Mouse (Mus musculus) left cerebral cortex, adult 11 months (tissue): ENCODE results near the gene Bach2.

Experiments used
- DNase-seq: peaks from one replicate; pipeline ENCODE4 v3.0.0; 2022; ENCODE audit warnings: low spot score

The Bach2 gene

DNA sequence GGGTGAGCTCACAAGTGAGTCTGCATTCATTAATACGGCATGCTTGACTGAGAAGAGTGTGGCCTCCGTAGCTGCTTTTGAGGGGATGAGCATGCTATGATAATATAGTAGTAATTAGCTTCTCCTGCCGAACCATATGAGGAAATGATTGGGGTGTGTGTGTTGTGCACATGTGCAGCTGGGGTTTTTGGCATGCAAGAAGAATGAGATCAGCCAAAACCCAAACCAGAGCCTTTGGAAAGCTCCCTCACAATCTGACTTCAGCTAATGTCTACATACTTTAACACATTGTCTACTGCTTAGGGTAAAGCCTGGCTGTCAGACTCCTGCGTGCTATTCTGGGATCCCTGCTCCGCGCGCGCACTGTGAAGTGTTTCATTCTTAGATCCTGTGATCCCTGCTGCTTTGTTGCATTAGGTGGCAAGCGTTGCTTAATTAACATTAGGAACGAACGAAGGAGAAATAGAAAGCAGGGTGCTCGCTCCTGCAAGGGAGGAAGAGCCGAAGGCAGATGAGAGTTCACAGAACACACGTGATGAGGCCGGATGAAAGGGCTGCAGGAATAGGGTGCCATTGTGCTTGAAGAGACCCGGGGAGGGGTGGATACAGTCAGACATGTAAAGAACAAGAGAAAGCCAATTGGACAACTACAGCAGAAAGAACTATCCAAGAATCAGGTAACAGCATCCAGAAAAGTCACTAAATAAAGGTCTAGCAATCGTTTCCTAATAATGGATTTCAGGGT, 248.2 kb downstream of the Bach2 start:
- no peak for DNase-seq

DNA sequence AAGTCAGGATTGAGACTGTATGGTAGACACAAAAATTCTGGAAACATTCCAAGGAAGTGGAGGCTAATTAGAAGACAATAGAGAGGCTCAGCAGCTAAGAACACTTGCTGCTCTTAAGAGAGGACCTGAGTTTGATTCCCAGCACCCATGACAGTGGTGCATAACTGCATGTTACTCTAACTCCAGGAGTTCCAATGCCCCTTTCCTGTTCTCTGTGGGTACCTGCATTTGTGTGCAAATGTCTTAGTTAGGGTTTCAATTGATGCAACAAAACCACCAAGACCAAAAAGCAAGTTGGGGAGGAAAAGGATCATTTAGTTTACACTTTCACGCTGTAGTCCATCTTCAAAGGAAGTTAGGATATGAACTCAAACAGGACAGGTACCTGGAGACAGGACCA, 250.6 kb downstream of the Bach2 start:
- DNase-seq = no peak

DNA sequence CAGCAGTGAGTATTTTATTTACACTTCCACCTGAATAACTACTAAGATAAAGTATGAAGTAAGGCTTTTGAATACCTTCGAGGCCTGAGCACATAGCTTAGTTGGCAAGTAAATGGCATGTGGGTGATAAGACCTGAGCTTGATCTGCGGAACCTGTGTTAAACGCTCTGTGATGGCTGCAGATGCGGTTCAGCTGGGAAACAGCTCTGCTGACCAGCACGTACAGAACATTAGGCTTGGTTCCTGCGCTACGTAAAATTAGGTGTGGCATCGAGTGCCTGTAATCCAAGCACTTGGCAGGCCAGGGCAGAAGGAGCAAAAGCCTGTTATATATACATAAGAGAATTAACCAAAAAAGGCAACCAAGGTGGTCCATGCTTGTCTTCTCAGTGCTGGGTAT, 252.6 kb downstream of the Bach2 start:
- DNase-seq = no peak

DNA sequence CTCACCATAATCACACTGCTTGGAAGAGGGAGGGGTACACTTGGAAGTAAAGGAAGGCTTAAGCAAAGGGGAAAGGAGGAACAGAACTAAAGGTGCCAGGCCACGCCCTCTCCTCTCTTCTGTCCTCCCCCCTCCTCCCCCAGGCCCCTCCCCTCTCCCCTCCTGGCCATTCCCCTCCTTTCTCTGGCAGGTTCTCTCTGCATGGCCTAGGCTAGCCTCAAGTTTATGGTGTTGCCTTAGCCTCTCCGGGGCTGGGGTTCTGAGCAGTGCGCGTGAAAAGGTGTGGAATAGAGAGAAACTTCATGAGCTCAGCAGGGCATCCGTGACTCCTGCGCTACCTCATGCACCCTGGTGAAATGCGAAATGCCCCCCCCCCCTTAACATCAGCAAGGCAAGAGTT, 254.2 kb downstream of the Bach2 start:
- no peak for DNase-seq

DNA sequence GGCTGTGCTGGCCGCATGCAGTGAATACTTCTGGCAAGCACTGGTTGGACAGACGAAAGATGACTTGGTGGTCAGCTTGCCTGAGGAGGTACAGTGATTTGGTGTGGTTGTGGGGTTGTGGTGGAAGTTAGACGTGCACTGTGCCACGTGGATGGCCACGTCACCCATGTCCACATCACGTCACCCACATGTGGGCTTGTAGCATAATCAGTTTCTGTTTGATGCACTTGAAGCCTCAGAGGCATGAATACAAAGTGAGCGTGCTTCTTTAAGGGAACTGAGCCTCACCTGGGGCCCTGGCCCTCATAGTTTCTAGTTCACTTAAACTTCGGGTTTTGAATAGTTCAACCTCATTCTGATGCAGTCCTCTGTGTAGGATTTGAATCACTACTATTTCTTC, 263.2 kb downstream of the Bach2 start:
- DNase-seq = no peak

DNA sequence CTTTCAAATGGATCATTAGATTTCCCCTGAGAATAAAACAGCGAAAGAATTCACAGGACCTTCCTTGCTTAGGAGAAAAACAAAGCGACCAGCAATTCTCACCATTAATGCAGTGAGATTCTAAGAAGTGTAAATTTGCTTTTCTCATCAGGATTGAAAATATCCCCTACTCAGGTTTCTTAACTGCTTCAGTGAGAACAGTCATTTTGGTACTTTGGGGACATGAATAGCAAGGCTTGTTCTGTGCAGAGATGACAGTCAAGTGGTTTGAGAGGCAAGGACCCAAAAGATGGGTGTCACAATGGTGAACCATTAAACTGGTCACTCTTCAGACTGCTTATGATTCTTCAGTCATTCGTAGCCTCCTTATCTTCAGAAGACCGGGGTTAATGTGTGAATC, 263.6 kb downstream of the Bach2 start:
- no peak for DNase-seq

DNA sequence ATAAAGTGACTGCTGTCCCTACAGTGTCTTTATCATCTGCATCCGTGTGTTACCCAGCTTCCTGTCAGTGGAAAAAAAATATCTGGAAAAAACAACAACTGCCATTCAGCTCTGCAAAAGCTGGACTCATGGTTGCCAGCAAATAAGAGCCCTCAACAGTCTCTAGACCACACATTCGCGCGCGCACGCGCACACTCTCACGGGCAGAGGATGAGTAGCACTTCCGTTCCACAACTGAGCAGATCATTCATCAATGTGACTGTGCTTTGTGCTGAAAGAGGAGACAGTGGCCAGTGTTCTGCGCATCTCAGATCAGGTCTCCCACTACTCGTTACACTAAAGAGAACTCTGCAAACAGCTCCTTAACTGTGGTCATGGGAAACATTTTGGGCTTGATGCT, 265.6 kb downstream of the Bach2 start:
- no peak for DNase-seq

DNA sequence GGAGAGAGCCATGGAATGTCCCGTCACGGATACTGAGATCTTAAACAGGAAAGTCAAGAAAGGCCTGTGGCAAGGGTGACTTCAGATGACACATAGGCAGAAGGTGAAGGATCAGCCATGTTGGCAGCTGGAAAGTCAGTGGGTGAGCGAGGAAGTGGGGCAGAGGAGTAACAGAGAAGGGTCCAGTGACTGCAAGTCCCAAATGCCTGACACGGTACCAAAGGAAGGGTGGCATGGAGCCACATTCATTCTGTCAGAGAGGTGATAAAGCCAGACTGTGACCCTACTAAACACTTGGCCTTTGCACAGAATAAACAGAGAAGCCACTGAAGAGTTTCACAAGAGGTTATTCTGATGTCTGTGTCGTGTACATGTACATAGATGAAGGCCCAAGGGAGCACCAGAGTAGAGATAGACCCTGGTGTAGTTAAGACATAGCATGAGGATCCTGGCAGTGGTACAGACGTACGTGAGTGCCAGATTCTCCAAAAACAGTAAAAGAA, 267.8 kb downstream of the Bach2 start:
- DNase-seq = no peak

DNA sequence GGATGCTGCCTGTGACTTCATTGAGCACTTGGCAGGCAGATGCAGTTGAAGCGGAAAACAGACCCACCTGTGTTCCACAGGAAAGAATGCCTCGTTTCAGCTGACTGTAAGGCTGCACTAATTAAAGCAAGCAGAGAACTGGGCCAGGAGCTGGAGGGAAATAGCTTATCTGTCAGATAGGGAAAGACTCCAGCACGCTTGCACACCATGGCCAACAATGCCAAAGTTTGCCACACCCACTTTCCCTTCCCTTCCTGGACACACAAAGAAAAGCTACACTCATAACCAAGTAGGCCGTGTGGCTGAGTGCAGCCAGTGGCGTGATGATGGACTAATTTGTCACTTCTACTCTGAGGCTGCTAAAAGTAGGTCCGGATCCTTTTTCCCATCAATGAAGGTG, 268.4 kb downstream of the Bach2 start:
- no peak for DNase-seq

DNA sequence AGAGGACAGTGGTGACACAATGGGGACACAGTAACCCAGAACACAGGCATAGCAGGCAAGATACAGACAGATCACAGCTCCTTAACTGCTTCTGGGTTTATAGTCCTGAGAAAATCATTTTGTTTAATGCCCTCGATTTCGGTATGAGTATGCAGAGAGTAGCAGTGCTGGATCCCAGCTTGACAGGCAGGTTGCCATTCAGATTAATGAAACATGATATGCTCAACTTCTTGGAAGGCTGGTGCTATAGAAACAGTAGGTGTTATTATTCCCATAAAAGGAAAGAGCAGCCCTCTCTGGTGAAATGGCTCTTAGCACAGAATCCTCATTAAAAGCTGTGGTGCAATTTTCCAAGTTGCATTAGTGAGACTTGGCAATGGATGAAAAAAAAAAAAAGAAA, 270.0 kb downstream of the Bach2 start:
- no peak for DNase-seq

DNA sequence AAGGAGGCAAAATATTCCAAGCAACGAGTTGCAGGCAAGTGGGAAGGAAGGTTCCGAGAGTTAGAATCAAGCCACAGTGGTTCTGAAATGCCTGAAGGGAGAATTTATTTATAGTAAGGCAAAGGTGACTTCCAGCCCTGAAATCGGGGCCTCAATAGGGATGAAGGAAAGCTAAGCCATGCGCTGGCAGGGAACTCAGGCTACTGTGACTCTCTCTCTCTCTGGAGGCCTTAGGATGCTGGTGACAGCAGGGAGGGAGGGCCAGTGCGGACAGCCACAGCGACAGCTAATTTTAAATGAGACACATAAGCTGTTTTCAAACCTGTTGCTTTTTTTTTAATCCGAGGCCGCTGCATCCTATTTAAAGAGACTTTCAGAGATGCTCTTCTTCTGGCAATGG, 270.4 kb downstream of the Bach2 start:
- DNase-seq = no peak

DNA sequence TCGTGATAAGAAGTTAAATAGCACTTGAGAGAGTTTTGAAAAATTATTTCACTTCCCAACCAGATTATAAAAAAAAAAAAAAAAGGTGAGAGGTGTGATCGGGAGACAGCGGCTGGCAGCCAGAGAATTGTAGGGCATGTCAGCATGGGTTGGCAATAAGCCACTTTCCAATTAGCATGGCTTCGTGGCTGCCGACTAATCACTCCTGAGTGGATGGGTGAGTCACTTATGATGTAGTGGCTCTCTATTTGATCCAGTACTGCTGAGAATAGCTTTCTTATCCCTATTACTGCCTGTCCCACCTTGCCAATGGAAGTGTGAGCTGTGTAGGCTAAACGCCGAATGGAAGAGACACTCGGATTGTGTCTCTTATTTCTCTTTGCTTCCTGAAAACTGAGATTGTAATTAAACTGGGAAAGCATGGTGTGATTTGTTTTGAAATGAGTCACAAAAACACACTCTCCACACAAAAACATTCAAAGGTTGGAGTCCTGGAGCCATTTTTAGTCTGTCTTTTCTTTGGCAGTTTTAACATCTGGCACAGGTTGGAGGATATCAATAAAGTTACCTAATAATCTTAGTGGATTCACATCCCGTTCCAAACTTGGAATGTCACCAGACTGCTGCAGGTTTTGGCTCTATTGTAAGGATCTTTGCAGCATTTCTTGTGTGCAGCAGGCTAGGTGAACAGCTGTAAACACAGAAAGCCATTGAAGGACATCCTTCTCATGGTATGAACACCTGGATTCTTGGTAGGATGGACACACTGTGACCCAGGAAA, 271.4 kb downstream of the Bach2 start:
- no peak for DNase-seq

DNA sequence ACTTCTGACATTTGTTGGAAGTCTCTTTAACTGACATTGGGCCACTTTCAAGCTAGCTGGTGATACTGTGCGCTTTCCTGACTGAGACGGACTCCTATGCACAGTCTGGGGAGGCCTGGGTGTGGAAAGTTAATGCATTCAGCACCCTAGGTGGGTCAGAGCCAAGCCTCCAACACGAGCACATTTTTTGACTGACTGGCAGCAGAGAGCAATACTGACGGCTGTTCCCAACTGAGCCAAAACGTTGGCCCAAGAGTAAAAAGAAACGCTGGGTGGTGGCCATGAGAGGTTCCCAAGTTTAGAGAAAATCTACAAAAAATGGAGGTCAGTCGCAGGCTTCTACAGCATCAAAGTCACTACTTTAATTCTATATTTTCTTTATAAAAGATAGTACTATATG, 272.3 kb downstream of the Bach2 start:
- DNase-seq = no peak

DNA sequence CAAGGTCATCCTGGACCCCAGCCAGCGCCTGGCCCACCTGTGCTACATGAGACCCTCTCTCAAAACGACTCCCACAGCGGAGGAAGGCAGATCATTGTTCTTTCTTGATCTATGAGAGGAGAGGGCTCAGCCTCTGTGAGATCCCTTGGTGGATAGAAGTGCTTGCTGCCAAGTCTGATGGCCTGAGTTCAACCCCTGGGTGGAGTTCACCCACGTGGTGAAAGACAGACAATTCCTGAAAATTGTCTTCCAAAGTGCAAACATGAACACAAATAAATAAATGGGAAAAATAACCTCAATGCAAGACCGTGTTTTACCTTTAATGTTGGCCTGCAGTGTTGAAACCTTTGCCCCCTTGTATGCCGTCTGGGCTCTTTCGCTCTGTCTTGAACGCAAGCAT, 277.5 kb downstream of the Bach2 start:
- no peak for DNase-seq

DNA sequence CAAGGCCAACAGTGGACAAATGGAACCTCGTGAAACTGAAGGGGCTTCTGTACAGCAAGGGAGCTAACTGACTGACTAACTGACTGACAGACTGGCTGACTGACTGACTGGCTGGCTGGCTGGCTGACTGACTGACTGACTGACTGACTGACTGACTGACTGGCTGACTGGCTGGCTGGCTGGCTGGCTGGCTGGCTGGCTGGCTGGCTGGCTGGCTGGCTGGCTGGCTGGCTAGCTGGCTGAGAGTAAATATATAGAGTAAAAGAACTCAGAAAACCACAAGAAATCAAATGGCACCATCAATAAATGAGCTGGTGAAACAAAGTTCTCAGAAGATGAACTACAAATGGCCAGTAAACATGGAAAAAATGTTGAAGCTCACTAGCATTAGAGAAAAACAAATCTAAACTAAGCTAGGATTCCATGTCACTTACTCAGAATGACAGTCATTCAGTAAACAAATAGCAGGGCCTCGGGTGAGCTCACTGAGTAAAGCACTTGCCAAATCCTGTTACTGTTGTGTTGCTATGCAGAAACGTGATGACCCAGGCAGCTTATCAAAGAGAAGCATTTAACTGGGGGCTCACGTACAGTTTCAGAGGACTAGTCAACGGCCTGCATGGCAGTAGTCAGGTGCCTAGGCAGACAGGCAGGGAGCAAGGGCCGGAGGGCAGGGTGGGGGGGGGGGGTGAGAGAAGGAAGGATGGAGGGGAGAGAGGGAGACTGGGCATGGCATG, 280.4 kb downstream of the Bach2 start:
- no peak for DNase-seq

DNA sequence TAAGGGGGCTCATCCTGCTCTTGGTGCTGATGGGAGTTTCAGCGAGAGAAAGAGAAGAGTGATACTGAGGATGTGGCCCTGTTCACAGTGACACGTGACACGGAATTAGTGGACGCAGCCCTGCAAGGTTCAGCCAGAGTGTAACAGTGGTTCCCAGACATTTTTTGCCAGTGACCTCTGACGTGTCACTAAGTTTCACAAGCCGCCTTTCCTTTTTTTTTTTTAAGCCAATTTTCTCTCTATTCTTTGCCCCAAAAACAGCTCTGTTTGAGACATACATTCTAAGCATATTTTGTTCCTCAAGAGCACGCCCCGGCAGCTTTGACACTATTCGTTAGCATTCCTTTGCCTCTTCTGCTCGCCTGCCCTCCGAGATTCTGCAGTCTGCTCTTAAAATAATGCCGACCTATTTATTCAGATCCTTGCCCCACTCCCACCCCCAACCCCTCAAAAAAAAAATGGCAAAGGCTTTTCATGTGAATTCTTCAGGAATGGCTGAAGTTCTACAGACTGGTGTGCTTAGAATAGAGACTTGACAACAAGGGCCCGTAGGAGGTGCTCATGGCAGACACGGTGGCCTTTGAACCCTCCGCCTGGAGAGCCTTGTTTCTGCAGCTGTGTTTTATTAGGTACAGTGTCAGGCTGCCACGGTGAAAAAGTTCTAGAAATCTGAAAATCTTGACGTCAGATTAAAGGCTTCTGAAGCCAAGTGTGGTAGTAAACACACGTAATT, 282.2 kb downstream of the Bach2 start:
- no peak for DNase-seq

DNA sequence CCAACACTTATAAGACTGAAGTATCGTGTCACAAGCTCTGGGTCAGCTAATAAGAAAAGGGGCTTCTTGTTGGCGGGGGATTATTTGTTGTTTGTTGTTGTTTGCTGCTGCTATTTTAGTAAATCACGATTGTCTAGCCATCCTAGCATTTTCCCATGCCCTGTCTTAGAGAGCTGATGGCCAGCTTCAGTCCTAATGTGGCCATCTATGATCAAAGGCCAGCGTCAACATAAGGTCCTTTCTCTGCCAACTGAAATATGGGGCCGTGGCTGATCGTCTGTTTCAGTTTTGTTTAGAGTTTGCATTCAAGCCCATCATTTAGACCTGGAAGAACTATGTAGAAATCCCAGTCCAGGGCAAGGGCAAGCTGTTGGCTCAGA, 282.7 kb downstream of the Bach2 start:
- no peak for DNase-seq

DNA sequence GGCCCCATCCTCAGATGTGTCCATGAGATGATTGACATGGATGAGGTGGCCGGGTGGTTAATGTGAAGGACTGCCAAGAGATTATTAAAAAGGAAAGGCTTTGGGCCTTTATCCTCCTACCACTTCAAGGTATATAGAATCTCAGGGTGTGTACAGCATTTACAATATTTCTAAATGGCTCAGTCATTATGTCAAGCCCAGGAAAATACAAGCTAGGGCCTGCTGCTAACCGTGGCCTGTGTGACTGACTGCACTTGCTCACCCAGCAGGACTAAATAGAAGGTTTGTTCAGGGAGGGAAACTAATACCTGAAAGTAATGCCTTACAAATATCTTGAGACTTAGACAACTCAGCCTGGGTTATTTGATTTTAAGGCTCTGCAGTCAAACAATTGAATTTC, 283.4 kb downstream of the Bach2 start:
- DNase-seq = no peak

DNA sequence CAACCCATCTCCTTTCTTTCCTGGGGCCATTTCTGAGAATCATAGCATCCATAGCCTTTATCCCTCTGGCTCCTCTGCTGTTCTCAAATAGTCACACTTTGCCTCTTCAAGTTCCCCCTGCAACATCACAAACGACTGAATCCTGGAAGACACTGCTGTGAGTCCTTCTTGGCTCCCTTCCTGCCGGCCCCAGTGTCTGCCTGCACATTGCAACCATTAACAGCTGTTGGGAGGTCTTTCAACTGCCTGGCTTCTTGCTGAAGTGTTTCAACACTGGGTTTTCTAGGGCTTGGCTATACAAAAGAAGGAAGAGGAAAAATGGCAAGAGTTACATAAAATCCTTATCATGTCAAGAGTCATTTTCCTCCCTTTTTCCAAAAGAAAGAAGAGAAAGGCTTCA, 285.7 kb downstream of the Bach2 start:
- no peak for DNase-seq

DNA sequence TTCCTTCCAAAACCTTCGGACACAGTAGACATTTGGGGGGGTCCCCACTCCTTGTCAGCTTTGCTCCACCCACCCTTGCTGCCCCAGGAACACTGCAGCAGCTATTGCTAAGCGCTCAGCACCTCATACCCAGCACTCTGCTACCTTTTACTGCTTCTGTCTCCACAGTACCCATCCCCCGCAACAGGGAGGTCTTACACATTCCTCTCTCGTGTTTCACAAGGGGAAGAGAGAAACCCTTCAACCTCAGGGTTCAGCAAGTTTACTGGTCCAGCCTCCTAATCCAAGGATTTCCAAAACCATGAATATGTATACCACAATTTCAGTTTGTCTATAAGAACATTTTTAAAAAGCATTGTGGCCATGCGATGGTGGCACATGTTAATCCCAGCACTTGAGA, 286.4 kb downstream of the Bach2 start:
- DNase-seq = no peak

DNA sequence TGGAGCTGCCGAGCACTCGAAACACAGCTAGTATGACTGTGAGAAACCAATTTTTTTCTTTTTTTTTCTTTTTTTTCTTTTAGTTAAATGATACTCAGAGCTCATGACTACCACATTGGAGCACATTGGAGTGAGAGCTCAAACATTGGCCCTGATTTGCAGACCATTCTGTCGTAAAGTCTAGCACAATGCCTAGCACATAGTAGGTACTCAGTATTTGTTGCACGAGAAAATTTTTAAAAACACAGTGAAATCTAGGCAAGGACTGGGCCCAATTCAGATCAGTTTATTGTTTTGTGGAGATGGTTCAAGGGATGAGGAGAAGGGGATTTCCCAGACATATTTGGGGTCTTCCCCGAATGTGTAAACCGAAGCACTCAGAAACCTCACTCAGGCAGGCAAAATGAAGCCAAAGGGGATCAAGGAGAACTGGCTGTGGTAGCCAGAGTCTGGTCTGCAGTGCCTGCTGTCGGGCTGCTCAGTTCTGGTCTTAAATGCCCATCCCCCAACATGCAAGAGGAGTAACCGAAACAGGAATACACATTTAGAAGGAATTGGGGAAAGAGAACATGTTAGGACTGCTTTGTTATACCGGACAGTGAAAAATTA, 287.7 kb downstream of the Bach2 start:
- no peak for DNase-seq

DNA sequence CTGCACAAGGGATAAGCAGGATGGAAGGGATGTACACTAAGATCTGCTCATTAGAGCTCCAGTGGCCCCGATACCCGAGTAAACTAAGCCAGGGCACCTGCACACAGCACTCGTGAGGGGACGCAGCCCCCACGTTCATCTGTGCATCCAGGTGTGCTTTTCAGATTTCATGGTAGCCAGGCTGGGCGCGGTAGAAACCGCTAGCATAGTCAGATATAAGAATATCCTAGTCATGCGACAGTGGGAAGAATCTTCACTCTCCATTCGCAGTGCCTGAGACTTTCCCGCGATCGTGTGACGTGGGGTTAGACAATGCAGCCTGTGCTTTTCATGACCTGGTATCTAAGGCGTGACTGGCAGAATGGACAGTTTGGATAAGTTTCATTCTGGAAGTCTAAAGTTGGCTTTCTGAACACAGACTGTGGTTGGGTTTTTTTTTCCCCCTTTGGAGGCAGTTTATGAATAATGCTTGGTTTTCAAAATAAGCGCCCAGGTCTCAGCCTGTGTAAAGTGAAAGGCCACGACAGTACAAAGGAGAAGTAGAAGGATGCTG, 290.9 kb downstream of the Bach2 start:
- no peak for DNase-seq
